ENCODE assay signal across 31 mouse cellular contexts in genomic region chr8:72455317-72455716, GRCm38 (mm10). TPM values are rescaled to one million over a fixed set of nuclear protein-coding genes. Genes with fewer than 3 reads are reported as not detected.
"Had no signal": no experiment of that assay in that cellular context is flagged by ENCODE, and none has a peak within 500 bp of the region (broad histone marks: within the 10 kb centered on the region; RNA-seq: fewer than 3 reads in every experiment).

No protein-coding gene starts in this region.

- ATAC-seq: liver, embryonic 12.5 days; liver, postnatal 0 days; lung, postnatal 0 days; midbrain, embryonic 13.5 days; midbrain, embryonic 15.5 days; midbrain, embryonic 16.5 days had no signal

- H3K4me1 ChIP-seq: limb, embryonic 13.5 days; limb, embryonic 15.5 days; lung, embryonic 15.5 days; midbrain, embryonic 10.5 days; midbrain, embryonic 12.5 days; midbrain, embryonic 13.5 days; midbrain, embryonic 15.5 days had no signal

- H3K4me3 ChIP-seq: left cerebral cortex, adult 2 months; limb, embryonic 13.5 days; limb, embryonic 15.5 days; liver, embryonic 12.5 days; liver, embryonic 13.5 days; liver, embryonic 15.5 days; lung, embryonic 15.5 days; megakaryocyte, embryonic 14.5 days; midbrain, embryonic 10.5 days; midbrain, embryonic 12.5 days; midbrain, embryonic 13.5 days; midbrain, embryonic 15.5 days; myocyte had no signal

- DNase-seq: left cerebral cortex, postnatal 4 days; liver; liver, embryonic 13.5 days; liver, postnatal 0 days; lung, adult 18-20 months; lung, adult 2 months; lung, embryonic 14.5 days; lung, postnatal 10 days; lung, postnatal 14 days; lung, postnatal 36 days; lung, postnatal 4 days; midbrain, embryonic 14.5 days had no signal

- H3K27me3 ChIP-seq: limb, embryonic 13.5 days; limb, embryonic 15.5 days; liver, embryonic 12.5 days; liver, embryonic 13.5 days; liver, embryonic 15.5 days; lung, embryonic 15.5 days; megakaryocyte, embryonic 14.5 days; midbrain, embryonic 12.5 days; midbrain, embryonic 13.5 days; midbrain, embryonic 15.5 days had no signal

- H3K9ac ChIP-seq: limb, embryonic 13.5 days; limb, embryonic 15.5 days; liver, embryonic 12.5 days; liver, embryonic 13.5 days; liver, embryonic 14.5 days; liver, embryonic 15.5 days; liver, postnatal 0 days; lung, embryonic 14.5 days; lung, embryonic 15.5 days; midbrain, embryonic 12.5 days; midbrain, embryonic 13.5 days; midbrain, embryonic 15.5 days had no signal

- H3K4me2 ChIP-seq: limb, embryonic 13.5 days; limb, embryonic 15.5 days; liver, embryonic 11.5 days; liver, embryonic 12.5 days; liver, embryonic 13.5 days; liver, embryonic 15.5 days; lung, embryonic 14.5 days; lung, embryonic 15.5 days; midbrain, embryonic 11.5 days; midbrain, embryonic 12.5 days; midbrain, embryonic 13.5 days; midbrain, embryonic 15.5 days had no signal

- H3K9me3 ChIP-seq: limb, embryonic 15.5 days; liver, embryonic 13.5 days; liver, embryonic 15.5 days; lung, embryonic 15.5 days; midbrain, embryonic 10.5 days; midbrain, embryonic 15.5 days had no signal

- H3K27ac ChIP-seq: left cerebral cortex, adult 2 months; limb, embryonic 13.5 days; limb, embryonic 15.5 days; liver, embryonic 12.5 days; liver, embryonic 13.5 days; liver, embryonic 14.5 days; liver, embryonic 15.5 days; lung, embryonic 15.5 days; macrophage; midbrain, embryonic 10.5 days; midbrain, embryonic 12.5 days; midbrain, embryonic 13.5 days; midbrain, embryonic 15.5 days had no signal

RNA-seq across cellular contexts. Expression of gene Calr3, which starts 11.6 kb away (rescaled TPM):
- total RNA-seq: monocyte, adult 5-6 weeks had no signal
